Mouse (Mus musculus) small intestine, adult 2 months (tissue): ENCODE measurements at regions not wholly inside any gene's neighbourhood (a gene's known extent, or its start where the extent isn't known, plus 50 kb on each side); places are given as distances from the start of the nearest gene placed in this dataset.
A peak's percentile ranks its signal among the peaks of the same experiment; 100 is the strongest.

Experiments used
- H3K27ac ChIP-seq: fragments of 200-500 bp; 2 replicates; pipeline ENCODE4 v1.5.1; 2012; ENCODE audit warnings: low read depth, low read length, control low read depth, inconsistent platforms; ENCODE audit not compliant: insufficient read depth
- H3K27me3 ChIP-seq: fragments of 200-500 bp; 2 replicates; pipeline ENCODE4 v1.6.1; 2012; ENCODE audit warnings: mild to moderate bottlenecking, moderate library complexity, low read length, inconsistent platforms; ENCODE audit not compliant: control insufficient read depth, insufficient read depth
- H3K36me3 ChIP-seq: fragments of 200-500 bp; 2 replicates; pipeline ENCODE4 v1.6.1; 2012; ENCODE audit warnings: mild to moderate bottlenecking, low read length, control low read depth, inconsistent platforms; ENCODE audit not compliant: control insufficient read depth, insufficient read depth
- H3K4me1 ChIP-seq: fragments of 200-500 bp; 2 replicates; pipeline ENCODE4 v1.6.1; 2012; ENCODE audit warnings: low read length, inconsistent platforms, mixed read lengths; ENCODE audit not compliant: control insufficient read depth, insufficient read depth, insufficient read length
- H3K4me3 ChIP-seq: fragments of 200-500 bp; 2 replicates; pipeline ENCODE4 v1.5.1; 2012; ENCODE audit warnings: low read depth, mild to moderate bottlenecking, control low read depth, inconsistent platforms, low read length, moderate library complexity
- CTCF ChIP-seq: fragments of 200-500 bp; IDR thresholded peaks from 2 replicates; pipeline ENCODE4 v1.5.1; 2012; ENCODE audit warnings: low read depth, mild to moderate bottlenecking, control low read depth, inconsistent platforms, low read length, moderate library complexity, mixed read lengths; ENCODE audit not compliant: insufficient replicate concordance, insufficient read length; ENCODE audit errors: extremely low read depth
- POLR2A ChIP-seq: fragments of 200-500 bp; IDR thresholded peaks from 2 replicates; pipeline ENCODE4 v1.6.1; 2012; ENCODE audit warnings: low read depth, mild to moderate bottlenecking, control low read depth, inconsistent platforms, low read length, moderate library complexity
- WGBS: fragments of 180-500 bp; shearing (Covaris S2); methylation state at CpG from one replicate; pipeline ENCODE4 v1.1.7; 2018; 5-methylcytosine and 5-hydroxymethylcytosine counted together

DNA sequence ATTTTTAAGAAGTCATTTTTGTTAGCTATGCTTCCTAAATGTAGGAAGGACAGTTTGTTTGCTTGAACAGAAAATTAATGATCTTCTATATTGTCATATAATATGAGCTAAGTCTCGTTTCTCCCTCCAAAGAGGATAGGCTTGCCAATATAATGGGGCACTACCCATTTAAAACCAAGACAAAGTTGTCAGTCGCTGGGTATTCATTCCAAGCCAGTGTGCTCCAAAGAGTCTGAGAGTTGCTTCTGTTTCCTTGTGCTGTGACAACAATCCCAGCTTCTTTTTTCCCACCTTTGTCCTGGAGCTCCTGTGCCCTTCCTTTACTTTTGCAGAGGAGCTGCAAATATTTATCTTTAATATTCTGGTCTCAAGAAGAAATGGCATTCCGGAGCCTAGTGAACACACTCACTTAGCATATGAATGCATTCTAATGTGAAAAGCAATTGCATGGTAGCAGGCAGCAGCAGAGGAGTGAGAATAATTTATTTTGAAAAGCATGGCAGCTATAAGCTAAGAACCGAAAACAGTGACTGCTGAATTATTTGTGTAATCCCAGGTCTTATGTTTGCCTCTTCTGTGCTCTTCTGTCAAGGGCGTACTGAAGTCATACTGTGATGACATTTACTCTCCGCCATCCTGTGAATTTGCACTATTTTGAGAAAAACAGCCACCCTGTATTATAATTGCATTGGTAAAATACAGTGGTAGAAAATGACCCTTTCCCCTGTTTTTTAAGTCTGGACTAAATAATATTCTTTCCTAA lies 402.7 kb upstream of the Slc5a7 start:
- no peak overlapping the region for H3K4me3 ChIP-seq
- H3K27me3 ChIP-seq = no peaks in the 10 kb centered on the region
- WGBS = 79% methylated on average over 6 of the region's 6 CpGs
- TF ChIP-seq POLR2A (no peak), CTCF (no peak)
- H3K36me3 ChIP-seq = no peaks in the 10 kb centered on the region
- H3K4me1 ChIP-seq = no peaks in the 10 kb centered on the region
- no peak overlapping the region for H3K27ac ChIP-seq

DNA sequence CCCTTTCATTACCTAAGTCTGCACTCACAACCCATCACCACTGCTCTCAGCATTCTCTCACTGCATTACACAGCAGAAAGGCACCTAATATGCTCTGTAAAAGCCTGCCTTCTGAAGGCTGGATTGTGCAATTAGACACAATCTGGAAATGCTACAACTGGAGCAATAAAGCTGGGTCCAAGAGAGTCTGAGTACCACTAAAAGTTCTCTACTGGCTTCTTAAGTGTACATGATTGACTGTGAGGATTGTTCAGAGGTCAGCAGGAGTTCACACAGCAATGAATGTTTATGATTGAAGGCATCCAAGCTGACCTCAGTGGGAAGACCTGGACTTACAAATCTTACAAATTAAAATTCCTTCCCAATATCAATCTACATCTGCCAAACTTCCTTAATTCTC lies 395.8 kb upstream of the Slc5a7 start:
- no peaks in the 10 kb centered on the region for H3K4me1 ChIP-seq
- H3K27me3 ChIP-seq = no peaks in the 10 kb centered on the region
- H3K4me3 ChIP-seq = no peak overlapping the region
- H3K27ac ChIP-seq = no peak overlapping the region
- TF ChIP-seq CTCF (no peak), POLR2A (no peak)
- H3K36me3 ChIP-seq = no peaks in the 10 kb centered on the region

DNA sequence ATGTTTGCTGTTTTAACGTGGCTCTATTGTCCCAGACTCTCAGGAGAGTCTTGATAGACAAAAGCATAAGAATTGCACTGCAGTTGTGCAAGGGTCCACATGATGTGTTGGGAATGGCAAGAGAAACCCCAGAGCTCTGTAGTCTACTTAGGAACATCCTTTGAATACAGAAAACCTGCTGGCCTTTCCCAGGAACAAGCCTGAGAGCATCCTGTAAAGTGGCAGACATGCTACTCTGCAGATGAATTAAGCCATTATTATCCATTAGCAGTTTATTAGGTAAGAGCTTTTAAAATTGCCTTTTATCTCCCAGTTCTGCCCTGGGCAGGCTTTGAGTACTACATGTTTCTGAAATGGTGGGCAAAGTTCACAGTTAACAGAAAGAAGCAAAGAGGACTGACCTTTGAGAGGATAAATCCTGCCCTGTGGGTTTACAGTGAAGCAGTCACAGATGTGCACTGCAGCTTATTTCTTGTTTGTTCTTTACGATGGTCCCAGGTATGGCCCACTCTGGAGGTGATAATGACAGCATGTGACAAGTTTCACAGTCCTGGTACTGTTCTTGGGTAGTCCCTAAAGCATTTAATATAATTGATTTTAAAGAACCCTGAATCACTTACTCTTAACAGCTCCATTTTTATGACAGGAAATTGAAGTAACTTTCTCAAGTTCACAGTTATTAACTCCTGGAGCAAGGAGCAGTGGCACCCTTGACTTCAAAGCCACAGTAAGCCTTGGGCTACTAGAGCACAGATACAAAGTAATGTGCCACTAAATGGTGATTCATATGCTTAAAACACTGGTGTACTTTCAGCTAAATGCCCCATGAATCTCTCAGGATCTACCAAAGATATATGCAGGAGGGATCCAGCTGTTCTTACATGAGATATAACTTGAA lies 386.6 kb upstream of the Slc5a7 start:
- Histone ChIP-seq H3K27me3 (no peaks in the 10 kb centered on the region), H3K4me1 (peaks cover 2% of the 10 kb centered on the region; the same call in 1 of the 2 replicates), H3K27ac (peak overlapping the region; percentile 56), H3K36me3 (no peaks in the 10 kb centered on the region), H3K4me3 (no peak overlapping the region)
- TF ChIP-seq CTCF = no peak
- no peak for TF ChIP-seq POLR2A
- 14% methylated on average over 2 of the region's 2 CpGs for WGBS

DNA sequence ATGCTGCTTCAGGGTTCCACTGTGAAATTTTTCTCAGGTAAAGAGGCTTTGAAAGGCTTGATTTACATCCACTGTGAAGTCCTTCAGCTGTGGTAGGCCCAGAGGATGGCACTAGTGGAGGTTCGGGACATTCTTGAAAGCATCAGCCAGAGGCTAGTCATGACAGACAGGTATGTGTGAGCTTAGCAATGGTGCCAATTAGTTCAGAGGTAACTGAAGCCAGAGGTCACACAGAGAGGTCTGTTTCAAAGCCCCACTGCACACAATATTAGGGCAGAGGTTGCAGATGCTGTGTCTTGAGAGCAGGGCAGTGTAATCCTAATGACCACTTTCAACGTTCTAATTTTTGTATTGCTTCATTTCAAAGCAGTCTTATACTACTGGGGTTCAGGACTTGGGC lies 379.3 kb upstream of the Slc5a7 start:
- Histone ChIP-seq H3K27me3 (no peaks in the 10 kb centered on the region), H3K27ac (no peak overlapping the region), H3K36me3 (no peaks in the 10 kb centered on the region), H3K4me3 (no peak overlapping the region), H3K4me1 (no peaks in the 10 kb centered on the region)
- 55% methylated on average over 2 of the region's 2 CpGs for WGBS
- no peak for TF ChIP-seq CTCF
- TF ChIP-seq POLR2A = no peak

- TF ChIP-seq CTCF (no peak), POLR2A (no peak)
- H3K27ac ChIP-seq = no peak overlapping the region
- no peaks in the 10 kb centered on the region for H3K4me1 ChIP-seq
- 93% methylated on average over 2 of the region's 2 CpGs for WGBS
- H3K4me3 ChIP-seq = no peak overlapping the region
- H3K27me3 ChIP-seq = no peaks in the 10 kb centered on the region
- H3K36me3 ChIP-seq = no peaks in the 10 kb centered on the region
Observed at GRCm38 (mm10) chr17:54669499-54669898, 370.7 kb upstream of the Slc5a7 start.

DNA sequence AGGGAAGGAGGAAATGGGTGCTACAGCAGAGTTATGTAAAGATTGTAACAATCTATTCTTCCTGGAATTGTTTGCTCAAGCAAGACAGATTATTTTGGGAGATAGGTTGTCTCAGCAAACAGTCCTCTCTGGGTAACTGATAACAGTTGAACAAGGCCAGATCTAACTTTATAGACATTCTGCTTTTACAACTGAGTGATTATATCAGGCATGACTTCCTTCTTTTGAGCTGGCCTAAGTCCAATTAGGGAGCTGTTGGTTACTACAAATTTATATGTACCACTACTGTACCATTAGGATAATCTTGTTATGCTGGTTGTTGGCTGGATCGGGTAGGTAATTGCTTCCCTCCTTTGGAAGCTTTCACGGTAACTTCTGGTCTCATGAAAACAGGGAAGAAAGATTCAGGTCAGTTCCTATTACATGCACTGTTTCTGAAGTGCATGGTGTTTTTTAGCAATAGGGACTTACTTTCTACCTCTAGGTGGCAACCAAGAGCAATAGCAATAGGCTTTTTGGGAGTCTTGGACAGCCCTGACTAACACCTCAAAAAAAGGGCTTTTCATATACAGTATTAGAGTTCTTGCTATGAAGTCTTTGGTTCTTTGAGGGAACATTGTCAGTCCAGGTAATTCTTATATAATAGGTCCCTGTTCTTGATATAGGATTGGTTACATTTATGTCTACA lies 363.9 kb upstream of the Slc5a7 start:
- 46% methylated on average over 2 of the region's 2 CpGs for WGBS
- H3K27ac ChIP-seq = no peak overlapping the region
- no peak overlapping the region for H3K4me3 ChIP-seq
- no peaks in the 10 kb centered on the region for H3K4me1 ChIP-seq
- TF ChIP-seq CTCF (no peak), POLR2A (no peak)
- no peaks in the 10 kb centered on the region for H3K27me3 ChIP-seq
- H3K36me3 ChIP-seq = no peaks in the 10 kb centered on the region

DNA sequence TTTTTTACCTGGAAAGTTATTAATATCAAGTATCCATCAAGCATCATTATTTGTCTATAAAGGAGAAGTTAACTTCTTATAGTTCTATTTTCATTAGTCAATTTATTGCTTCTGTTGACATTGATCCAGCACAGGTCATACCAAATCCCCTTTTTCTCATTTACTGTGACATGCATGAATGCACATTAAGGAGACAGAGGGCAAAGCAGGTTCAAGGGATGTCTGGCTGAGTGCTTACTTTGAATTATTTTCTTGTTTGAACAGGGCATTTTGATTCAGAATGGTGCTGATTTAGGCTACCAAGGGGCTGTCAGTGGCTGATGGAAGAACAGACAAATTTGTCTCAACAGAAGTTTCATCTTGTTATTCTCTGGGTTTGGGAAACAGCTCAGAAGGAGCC lies 357.7 kb upstream of the Slc5a7 start:
- no peak overlapping the region for H3K4me3 ChIP-seq
- no peaks in the 10 kb centered on the region for H3K36me3 ChIP-seq
- no peaks in the 10 kb centered on the region for H3K4me1 ChIP-seq
- H3K27me3 ChIP-seq = no peaks in the 10 kb centered on the region
- no peak for TF ChIP-seq POLR2A
- TF ChIP-seq CTCF = no peak
- H3K27ac ChIP-seq = no peak overlapping the region
